Mouse (Mus musculus) layer of hippocampus, adult 9-11 months (tissue): Measurements from ENCODE around the gene Zfp867.

ENCODE experiments used
- DNase-seq: peaks from one replicate; pipeline ENCODE4 v3.0.0; 2022

Gene Zfp867

GRCm38 (mm10) chr11:59456891-59457290, 15.4 kb downstream of the Zfp867 start:
- no peak for DNase-seq

GRCm38 (mm10) chr11:59456346-59456745, 15.9 kb downstream of the Zfp867 start:
- no peak for DNase-seq

DNA sequence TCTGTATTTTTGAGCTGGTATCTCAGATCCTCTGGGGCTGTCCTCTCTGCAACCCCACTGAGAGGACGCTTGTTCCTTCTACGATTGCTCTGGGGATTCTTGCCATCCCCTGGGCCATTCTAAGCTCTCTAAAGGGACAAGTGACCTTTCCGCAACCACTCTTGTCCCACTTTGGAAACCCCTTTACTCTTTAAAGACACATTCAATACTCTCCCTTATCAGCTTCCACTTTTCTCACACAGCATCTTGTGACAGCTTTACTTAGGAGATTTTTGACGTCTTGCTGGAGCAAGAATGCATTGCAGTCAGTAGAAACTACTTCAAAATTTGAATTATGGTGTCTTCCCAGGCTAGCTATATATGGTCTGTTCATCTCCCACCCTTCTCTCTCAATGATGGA, 21.2 kb downstream of the Zfp867 start, which contains the start of gene Snap47:
Snap47 (minus strand) TSS at position 101 of the 400 bp plus-strand sequence.
- DNase-seq, result no peak

GRCm38 (mm10) chr11:59450230-59450771, 22.0 kb downstream of the Zfp867 start:
- no peak for DNase-seq

DNA sequence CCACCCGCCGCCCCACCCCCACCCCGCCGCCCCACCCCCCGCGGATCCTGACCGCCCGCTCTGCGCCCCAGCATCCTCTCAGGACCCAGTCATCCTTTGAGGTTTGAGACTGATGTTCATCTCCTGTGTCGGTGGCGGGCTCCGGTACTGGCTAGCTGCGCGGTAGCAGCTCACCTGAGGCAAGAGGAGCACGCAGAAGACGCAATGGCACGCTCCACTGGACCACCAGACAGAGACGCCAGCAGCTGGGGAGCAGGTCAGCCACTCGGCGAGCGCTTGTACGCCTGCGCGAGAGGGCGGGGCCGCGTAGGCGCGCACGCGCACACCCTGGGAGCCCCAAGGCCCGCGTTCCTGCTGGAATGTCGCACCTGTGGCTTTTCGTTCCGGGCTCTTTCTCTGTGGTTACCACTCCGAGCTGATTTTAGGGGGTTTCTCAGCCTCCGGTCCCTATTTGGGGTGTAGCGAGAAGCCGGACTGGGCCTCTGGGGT, 22.5 kb downstream of the Zfp867 start, which contains the start of gene Jmjd4:
Jmjd4 (plus strand) TSS at position 305 of the 489 bp plus-strand sequence.
- peak; percentile 93 for DNase-seq

GRCm38 (mm10) chr11:59443102-59443501, 29.2 kb downstream of the Zfp867 start:
- no peak for DNase-seq

GRCm38 (mm10) chr11:59437954-59438353, 34.3 kb downstream of the Zfp867 start:
- no peak for DNase-seq

DNA sequence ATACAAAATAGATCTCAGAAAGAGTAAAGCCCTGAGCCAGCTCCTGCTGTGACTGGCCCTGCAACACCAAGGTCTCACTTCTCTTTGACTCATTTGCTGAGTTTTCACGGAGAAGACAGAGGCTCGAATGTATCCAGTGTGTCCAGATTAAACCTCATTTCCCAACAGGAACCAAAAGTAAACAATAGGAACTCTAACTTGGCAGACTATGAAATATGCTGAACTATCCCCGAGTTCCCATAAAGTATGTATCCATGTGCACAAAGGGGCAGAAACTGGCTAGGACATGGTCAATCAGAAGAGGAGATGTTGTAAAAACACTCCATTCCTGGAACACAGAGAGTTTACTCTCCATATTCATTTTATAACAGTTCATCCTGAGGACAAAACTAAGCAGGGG, 40.0 kb downstream of the Zfp867 start:
- no peak for DNase-seq

DNA sequence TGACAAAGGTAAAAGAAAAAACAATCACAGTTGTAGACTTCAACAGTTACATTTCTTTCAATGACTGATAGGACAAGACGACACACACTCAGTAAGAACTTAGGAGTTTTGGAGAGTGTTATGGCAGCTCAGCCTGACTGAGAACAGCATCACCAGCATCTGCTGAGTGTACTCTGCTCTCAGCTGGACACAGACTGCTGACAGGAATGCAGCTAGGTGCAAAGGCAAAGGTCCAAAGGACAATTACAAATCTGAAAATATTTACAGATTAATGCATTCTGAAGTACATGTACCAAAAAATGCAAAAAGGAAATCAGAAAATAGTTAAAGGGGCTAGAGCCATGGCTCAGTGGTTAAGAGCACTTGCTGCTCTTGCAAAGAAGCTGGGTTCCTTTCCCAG, 42.3 kb downstream of the Zfp867 start:
- DNase-seq, result no peak

DNA sequence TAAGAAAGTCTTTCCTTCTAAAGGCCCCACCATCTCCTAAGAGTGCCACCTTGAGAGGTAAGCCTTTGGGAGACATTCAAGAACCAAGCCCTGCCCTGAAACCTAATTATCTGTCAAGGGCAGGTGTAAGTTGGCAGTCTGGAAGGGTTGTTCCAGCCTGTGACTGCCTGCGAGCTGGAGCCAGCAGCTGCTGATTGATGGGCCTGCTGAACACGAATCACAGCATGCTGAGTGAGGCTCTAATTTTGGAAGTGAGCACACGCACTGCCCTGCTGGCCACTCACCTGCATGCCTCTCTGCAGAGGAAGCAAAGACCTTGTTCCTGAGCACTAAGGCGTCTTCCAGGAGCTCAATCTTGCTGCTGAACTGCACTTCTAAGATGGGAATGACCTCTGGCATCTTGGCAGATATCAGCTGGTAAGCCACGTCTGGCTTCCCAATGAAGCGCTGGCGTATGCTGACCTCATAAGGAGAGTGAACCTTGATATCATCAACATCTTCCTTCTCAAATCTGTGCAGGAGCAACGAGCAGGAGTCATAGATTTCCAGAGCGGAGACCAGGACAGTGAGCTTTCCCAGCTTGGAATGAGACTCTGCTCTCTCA, 44.1 kb downstream of the Zfp867 start:
- no peak for DNase-seq

GRCm38 (mm10) chr11:59425671-59426101, 46.6 kb downstream of the Zfp867 start:
- DNase-seq, result no peak

DNA sequence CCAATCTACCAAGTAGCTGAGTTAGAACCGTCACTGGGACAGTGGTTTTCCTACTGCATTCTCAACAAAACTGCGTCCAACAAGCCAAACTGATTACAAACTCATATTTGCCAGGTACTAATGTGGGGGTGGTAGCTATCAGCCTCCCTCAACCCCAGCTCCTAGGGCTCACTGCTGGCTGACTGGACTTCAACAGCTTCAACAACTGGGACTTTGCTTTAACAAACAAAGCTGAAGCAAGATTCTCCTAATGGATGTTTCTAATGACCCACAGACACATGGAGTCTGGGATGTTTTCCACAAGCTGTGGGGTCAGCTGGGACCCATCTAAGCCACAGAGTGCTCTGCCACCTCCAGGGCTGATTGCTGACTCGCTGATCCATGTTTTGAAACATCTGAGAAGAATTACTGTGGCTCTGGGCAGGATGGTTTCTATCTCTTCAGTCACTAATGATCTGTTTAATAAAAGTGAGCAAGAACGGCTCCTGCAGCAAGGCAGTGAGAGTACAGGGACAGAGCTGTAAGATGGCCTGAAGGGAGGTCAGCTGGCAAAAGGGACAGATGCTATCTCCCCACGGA, 49.2 kb downstream of the Zfp867 start:
- no peak for DNase-seq

- no peak for DNase-seq
Observed at GRCm38 (mm10) chr11:59421967-59422366, 50.3 kb downstream of the Zfp867 start.

DNA sequence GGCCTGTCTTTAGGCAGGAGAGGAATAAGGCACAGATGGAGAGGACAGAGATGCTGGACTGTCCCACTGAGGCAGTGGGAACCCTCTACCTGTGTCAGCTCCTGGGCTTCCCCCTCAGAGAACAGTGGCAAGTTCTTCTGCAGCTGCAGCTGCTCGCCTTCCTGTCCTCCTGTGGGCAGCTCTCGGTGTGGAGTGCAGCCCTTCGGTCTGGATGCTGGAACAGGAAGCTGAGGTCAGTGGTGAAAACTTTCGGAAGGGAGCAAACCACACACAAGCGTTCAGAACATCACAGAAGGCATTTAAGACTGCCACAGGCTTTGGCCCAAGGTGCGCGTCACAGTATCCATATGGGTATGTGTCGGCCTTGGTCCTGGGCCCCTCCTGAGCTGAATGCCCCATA, 50.8 kb downstream of the Zfp867 start:
- no peak for DNase-seq

DNA sequence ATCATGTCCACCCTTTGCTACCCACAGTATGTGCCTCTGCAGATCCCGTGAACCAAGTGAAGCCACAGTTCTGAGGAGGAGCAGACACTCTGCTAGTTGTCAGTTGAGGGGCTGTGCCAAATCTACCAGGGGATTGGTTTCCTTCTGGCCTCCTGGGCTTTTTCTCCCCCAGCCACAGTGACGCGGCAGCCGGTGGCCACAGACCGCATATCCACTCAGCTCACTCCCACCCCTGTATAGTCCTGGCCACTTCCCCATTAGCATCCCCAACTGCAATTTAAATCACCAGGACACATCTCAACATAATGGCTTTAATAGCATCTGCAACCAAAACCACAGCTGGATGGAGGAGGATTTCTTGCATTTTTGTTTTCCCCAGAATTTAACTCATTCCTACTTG, 53.6 kb downstream of the Zfp867 start:
- DNase-seq, result no peak

DNA sequence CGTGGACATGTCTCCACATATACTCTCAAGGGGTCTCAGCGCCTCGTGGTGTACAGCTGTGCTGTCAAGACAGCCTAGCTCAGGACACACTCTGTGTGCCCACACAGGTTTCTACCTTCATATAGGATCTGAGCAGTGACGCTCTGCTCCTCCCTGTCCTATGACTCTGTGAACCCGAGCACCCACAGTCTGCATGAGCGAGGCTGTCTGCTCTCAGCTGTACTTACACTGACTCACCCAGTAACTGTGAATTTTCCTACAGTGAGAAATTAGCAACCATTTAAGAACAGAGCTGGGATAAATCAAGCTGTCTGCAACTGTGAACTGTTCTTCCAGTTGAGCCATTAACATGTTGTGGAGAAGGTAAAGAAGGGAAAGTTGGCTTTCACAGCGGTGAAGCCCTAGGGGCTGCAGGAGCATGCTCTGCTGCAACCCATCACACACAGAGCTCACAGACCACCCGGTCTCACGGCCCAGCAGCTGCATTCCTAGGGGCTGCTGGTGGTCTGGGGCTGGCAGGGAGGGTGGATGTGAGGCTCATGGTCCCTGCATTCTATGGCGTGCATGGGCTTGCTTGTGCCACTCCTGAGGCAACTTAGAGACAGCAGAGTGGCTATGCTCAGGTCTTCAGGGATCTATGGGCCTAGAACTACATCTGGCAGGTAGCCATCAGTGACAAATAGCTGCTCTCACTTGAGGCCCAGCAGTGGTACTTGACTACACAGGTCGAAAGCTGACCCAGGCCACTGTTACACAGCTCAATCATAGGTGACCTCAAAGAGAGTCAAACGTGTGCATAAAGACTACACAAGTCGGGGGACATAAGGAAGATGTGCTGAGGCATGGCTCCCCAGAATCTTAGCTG, 59.0 kb downstream of the Zfp867 start:
- no peak for DNase-seq

DNA sequence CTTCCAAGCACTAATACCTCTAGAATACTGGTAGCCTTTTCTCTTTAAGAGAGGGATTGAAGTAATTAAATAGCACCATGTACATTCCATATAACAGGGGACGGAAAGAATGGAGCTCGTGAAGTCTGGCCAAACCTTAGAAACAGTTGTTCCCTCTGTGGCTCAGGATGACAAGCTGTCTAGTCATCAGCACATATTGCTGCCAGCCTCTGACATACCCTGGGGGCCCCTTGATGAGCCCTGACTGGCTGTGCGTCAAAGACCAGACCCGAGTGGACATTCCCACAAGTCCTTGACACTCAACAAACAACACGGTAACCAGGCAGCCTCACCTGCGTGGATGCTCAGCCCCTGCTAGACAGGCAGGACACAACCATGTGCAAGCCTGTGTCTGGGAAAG, 60.2 kb downstream of the Zfp867 start:
- DNase-seq, result no peak
